Mouse (Mus musculus): ENCODE measurements around the gene Nfx1. TPM values are rescaled to one million over a fixed set of nuclear protein-coding genes. Genes with fewer than 3 reads are reported as not detected.

The Nfx1 gene
- polyA plus RNA-seq, 1 experiment: 4.1 TPM

- H3K27me3 ChIP-seq (replicated peaks): no peaks in the 10 kb centered on the region
- peaks cover 71% of the 10 kb centered on the region for H3K36me3 ChIP-seq (replicated peaks; ENCODE audit: low read length)
- no peaks in the 10 kb centered on the region for H3K9me3 ChIP-seq
- H3K4me1 ChIP-seq: peaks cover 72% of the 10 kb centered on the region
- H3K4me3 ChIP-seq (replicated peaks): peak overlapping the region; percentile 93
- TF ChIP-seq GATA1 (IDR thresholded peaks at IDR 0.05; ENCODE audit: borderline replicate concordance, low read length) (no peak), FLI1 (IDR thresholded peaks at IDR 0.05; ENCODE audit: low read length) (no peak)
Observed at GRCm38 (mm10) chr4:40946516-40947121, 24.1 kb upstream of the Nfx1 start.

GRCm38 (mm10) chr4:40947565-40948159 is 23.0 kb upstream of the Nfx1 start:
- Histone ChIP-seq H3K4me3 (replicated peaks) (peak overlapping the region; percentile 93), H3K4me1 (peaks cover 62% of the 10 kb centered on the region), H3K27me3 (replicated peaks) (no peaks in the 10 kb centered on the region), H3K36me3 (replicated peaks; ENCODE audit: low read length) (peaks cover 71% of the 10 kb centered on the region), H3K9me3 (no peaks in the 10 kb centered on the region)
- TF ChIP-seq GATA1 (IDR thresholded peaks at IDR 0.05; ENCODE audit: borderline replicate concordance, low read length) (no peak), FLI1 (IDR thresholded peaks at IDR 0.05; ENCODE audit: low read length) (no peak)

GRCm38 (mm10) chr4:40948160-40948708 is 22.5 kb upstream of the Nfx1 start, which contains the start of the genes Bag1 and Chmp5:
Gene Bag1 (minus strand): TSS chr4:40948294.
Gene Chmp5 (plus strand): TSS chr4:40948407.
- Histone ChIP-seq H3K4me1 (peaks cover 56% of the 10 kb centered on the region), H3K9me3 (no peaks in the 10 kb centered on the region), H3K4me3 (replicated peaks) (peak within 1 kb of the TSS; percentile 93), H3K27me3 (replicated peaks) (no peaks in the 10 kb centered on the region), H3K36me3 (replicated peaks; ENCODE audit: low read length) (peaks cover 71% of the 10 kb centered on the region)
- no peak for TF ChIP-seq GATA1 (IDR thresholded peaks at IDR 0.05; ENCODE audit: borderline replicate concordance, low read length)
- peak; percentile 89 for TF ChIP-seq FLI1 (IDR thresholded peaks at IDR 0.05; ENCODE audit: low read length)

GRCm38 (mm10) chr4:40953521-40953920 is 17.2 kb upstream of the Nfx1 start:
- no peak overlapping the region for H3K4me3 ChIP-seq (replicated peaks)
- no peaks in the 10 kb centered on the region for H3K27me3 ChIP-seq (replicated peaks)
- peaks cover 74% of the 10 kb centered on the region for H3K4me1 ChIP-seq
- TF ChIP-seq GATA1 (IDR thresholded peaks at IDR 0.05; ENCODE audit: borderline replicate concordance, low read length): no peak
- TF ChIP-seq FLI1 (IDR thresholded peaks at IDR 0.05; ENCODE audit: low read length): no peak
- H3K36me3 ChIP-seq (replicated peaks; ENCODE audit: low read length): peaks cover 87% of the 10 kb centered on the region
- no peaks in the 10 kb centered on the region for H3K9me3 ChIP-seq

- Histone ChIP-seq H3K36me3 (replicated peaks; ENCODE audit: low read length) (peaks cover 94% of the 10 kb centered on the region), H3K4me1 (peaks cover 58% of the 10 kb centered on the region), H3K4me3 (replicated peaks) (peak overlapping the region; percentile 85), H3K27me3 (replicated peaks) (no peaks in the 10 kb centered on the region), H3K9me3 (no peaks in the 10 kb centered on the region)
- no peak for TF ChIP-seq FLI1 (IDR thresholded peaks at IDR 0.05; ENCODE audit: low read length)
- no peak for TF ChIP-seq GATA1 (IDR thresholded peaks at IDR 0.05; ENCODE audit: borderline replicate concordance, low read length)
Observed at GRCm38 (mm10) chr4:40955942-40956341, 14.8 kb upstream of the Nfx1 start.

DNA sequence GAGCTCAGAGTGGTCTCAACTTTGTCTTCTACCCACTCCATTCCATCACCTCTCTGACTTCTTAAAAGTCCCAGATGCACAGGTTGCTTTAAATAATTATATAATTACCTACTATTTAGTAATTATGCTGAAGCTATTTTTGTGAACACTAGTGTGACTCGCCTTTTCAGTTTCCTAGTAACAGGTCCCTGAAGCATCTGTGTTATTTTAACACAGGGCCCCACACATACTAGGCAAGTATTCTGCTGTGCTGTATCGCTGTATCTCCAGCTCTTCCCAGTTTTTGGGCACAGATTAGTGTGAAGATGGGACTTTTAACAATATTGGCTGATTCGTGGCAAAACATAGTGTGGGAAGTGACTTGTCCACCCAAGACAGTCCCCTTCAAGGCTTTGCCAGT is 7.2 kb upstream of the Nfx1 start:
- Histone ChIP-seq H3K27me3 (replicated peaks) (no peaks in the 10 kb centered on the region), H3K4me3 (replicated peaks) (no peak overlapping the region), H3K4me1 (peaks cover 59% of the 10 kb centered on the region), H3K36me3 (replicated peaks; ENCODE audit: low read length) (peaks cover 93% of the 10 kb centered on the region), H3K9me3 (no peaks in the 10 kb centered on the region)
- TF ChIP-seq GATA1 (IDR thresholded peaks at IDR 0.05; ENCODE audit: borderline replicate concordance, low read length) (no peak), FLI1 (IDR thresholded peaks at IDR 0.05; ENCODE audit: low read length) (no peak)

DNA sequence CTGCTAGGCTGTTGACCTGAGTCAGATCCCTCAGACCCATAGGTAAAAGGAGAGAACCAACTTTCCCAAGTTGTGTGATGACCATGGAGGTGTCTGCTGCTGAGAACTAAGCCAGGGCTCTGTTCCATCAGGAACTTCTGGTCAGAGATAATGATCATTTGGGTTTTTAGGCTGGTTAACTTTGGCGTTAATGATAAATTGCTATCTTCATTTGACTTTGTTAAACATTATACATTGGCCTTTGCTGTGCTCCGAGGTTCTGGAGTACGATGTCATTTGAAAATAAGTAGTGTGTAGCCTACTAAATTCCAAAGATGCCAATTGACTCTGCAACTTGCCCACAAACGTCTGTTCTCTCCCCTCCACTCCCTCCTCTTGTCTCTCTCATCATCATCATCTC is 1.5 kb upstream of the Nfx1 start:
- Histone ChIP-seq H3K4me3 (replicated peaks) (no peak overlapping the region), H3K9me3 (no peaks in the 10 kb centered on the region), H3K36me3 (replicated peaks; ENCODE audit: low read length) (peaks cover 57% of the 10 kb centered on the region), H3K27me3 (replicated peaks) (no peaks in the 10 kb centered on the region), H3K4me1 (peaks cover 77% of the 10 kb centered on the region)
- no peak for TF ChIP-seq FLI1 (IDR thresholded peaks at IDR 0.05; ENCODE audit: low read length)
- no peak for TF ChIP-seq GATA1 (IDR thresholded peaks at IDR 0.05; ENCODE audit: borderline replicate concordance, low read length)

DNA sequence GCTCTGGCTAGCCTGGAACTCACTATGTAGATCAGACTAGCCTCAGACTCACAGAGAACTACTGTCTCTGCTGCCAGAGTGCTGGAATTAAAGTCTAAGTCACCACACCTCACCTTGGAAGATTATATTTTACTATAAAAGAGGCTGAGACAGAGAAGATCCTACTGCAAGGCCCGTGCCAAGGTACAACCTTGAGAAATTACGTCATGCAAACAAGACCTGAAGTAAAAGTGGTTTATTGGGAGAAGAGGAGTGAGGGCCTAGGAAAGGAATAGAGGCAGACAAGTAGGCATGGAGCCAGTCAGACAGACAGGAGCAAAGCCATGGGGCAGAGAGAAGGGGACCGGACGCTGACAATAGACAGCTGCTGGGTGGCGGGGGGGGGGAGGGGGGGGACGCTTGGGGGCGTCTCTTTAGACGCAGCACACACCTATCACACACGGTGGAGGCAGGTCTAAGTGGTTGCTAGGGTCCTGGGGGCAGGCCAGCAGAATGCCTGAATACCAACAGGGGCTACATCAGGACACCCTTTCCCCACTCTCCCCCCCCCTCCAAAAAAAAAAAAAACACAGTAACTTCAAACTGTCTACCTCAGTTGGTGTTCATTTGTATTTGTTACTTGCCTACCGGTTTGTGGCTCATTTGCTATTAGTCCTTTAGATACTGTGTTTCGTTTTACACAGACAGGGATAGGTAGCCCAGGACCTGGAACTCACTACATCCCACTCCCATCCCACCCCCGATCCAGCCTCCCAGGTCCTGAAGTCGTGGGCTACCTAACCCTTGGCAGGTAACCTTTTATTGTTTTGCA is 720 bp upstream of the Nfx1 start:
- H3K36me3 ChIP-seq (replicated peaks; ENCODE audit: low read length): peaks cover 52% of the 10 kb centered on the region

DNA sequence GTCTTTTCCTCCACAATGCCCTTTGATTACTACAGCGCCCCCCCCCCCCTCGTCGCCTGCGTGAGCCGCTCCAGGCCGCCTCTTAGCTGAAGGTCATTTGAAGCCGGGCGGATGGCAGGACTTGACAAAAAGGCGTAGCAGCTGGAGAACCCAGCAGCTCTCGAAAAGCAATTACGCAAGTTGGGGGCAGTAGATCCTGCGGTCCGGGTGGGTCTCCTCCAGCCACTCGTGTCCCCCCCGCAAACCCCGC is 189 bp upstream of the Nfx1 start:
- H3K27me3 ChIP-seq (replicated peaks): no peaks in the 10 kb centered on the region
- H3K4me1 ChIP-seq: peaks cover 83% of the 10 kb centered on the region
- peaks cover 51% of the 10 kb centered on the region for H3K36me3 ChIP-seq (replicated peaks; ENCODE audit: low read length)

More for the DNA sequence above, 720 bp upstream of the Nfx1 start:
- TF ChIP-seq GATA1 (IDR thresholded peaks at IDR 0.05; ENCODE audit: borderline replicate concordance, low read length) (no peak), FLI1 (IDR thresholded peaks at IDR 0.05; ENCODE audit: low read length) (no peak)
- Histone ChIP-seq H3K9me3 (no peaks in the 10 kb centered on the region), H3K4me3 (replicated peaks) (peak overlapping the region; percentile 99), H3K27me3 (replicated peaks) (no peaks in the 10 kb centered on the region), H3K4me1 (peaks cover 80% of the 10 kb centered on the region)

DNA sequence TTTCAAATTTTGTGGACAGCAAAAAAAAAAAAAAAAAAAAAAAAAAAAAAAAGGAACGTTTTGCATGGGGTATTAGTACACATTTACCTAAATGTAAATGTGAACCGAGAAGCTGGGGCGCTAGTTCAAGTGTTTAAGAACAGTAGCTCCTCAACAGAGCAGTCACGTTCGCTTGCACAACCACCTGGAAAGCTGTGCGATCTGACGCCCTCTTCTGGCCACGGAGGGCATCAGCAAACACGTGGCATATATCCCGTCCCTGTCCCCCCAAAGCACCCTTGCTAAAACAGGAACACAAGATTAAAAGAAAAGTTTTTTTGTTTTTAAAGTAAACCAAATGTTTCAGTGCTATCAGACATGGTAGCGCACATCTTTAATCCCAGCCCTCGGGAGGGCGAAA is 1.0 kb downstream of the Nfx1 start:
- Histone ChIP-seq H3K36me3 (replicated peaks; ENCODE audit: low read length) (peaks cover 51% of the 10 kb centered on the region), H3K27me3 (replicated peaks) (no peaks in the 10 kb centered on the region), H3K4me3 (replicated peaks) (peak overlapping the region; percentile 99), H3K4me1 (peaks cover 79% of the 10 kb centered on the region), H3K9me3 (no peaks in the 10 kb centered on the region)
- TF ChIP-seq FLI1 (IDR thresholded peaks at IDR 0.05; ENCODE audit: low read length) (no peak), GATA1 (IDR thresholded peaks at IDR 0.05; ENCODE audit: borderline replicate concordance, low read length) (no peak)

More for the DNA sequence above, 189 bp upstream of the Nfx1 start:
- peak overlapping the region; percentile 99 for H3K4me3 ChIP-seq (replicated peaks)
- TF ChIP-seq FLI1 (IDR thresholded peaks at IDR 0.05; ENCODE audit: low read length): no peak
- TF ChIP-seq GATA1 (IDR thresholded peaks at IDR 0.05; ENCODE audit: borderline replicate concordance, low read length): no peak
- no peaks in the 10 kb centered on the region for H3K9me3 ChIP-seq
